Mouse (Mus musculus): ENCODE results near the gene Smok3b.
"Not testable (repeated sequence)": the region's sequence is repeated elsewhere in the genome, so short reads cannot be mapped to it uniquely, and the experiment has no call there.

Gene Smok3b

GRCm38 (mm10) chr5:138020961-138021479 is at the start of gene Smok3b, which contains the start of gene Smok3a:
TSS of gene Smok3b (plus strand) at chr5:138021429.
TSS of gene Smok3a (plus strand) at chr5:138021261.
- not testable (repeated sequence) for DNase-seq (ENCODE audit: extremely low spot score, low spot score)

GRCm38 (mm10) chr5:137973161-137973560 is 48.1 kb upstream of the Smok3b start:
- no peak for DNase-seq (ENCODE audit: extremely low spot score, low spot score)

GRCm38 (mm10) chr5:137973738-137974137 is 47.5 kb upstream of the Smok3b start:
- DNase-seq (ENCODE audit: extremely low spot score, low spot score): no peak

GRCm38 (mm10) chr5:137974724-137975123 is 46.5 kb upstream of the Smok3b start:
- no peak for DNase-seq (ENCODE audit: extremely low spot score, low spot score)

- no peak for DNase-seq (ENCODE audit: extremely low spot score, low spot score)
Measured at GRCm38 (mm10) chr5:137975434-137975833, 45.8 kb upstream of the Smok3b start.

- no peak for DNase-seq (ENCODE audit: extremely low spot score, low spot score)
Measured at GRCm38 (mm10) chr5:137977291-137977690, 43.9 kb upstream of the Smok3b start.

- no peak for DNase-seq (ENCODE audit: extremely low spot score, low spot score)
Measured at GRCm38 (mm10) chr5:137979081-137979480, 42.1 kb upstream of the Smok3b start.

- no peak for DNase-seq (ENCODE audit: extremely low spot score, low spot score)
Measured at GRCm38 (mm10) chr5:137981300-137981699, 39.9 kb upstream of the Smok3b start, which contains the start of gene Azgp1. TSS of gene Azgp1 (plus strand) at chr5:137981520.

GRCm38 (mm10) chr5:137986351-137986750 is 34.9 kb upstream of the Smok3b start:
- no peak for DNase-seq (ENCODE audit: extremely low spot score, low spot score)

GRCm38 (mm10) chr5:138009437-138009836 is 11.8 kb upstream of the Smok3b start:
- DNase-seq (ENCODE audit: extremely low spot score, low spot score): no peak

- no peak for DNase-seq (ENCODE audit: extremely low spot score, low spot score)
Measured at GRCm38 (mm10) chr5:138012382-138012781, 8.8 kb upstream of the Smok3b start.

GRCm38 (mm10) chr5:138016530-138016929 is 4.7 kb upstream of the Smok3b start:
- DNase-seq (ENCODE audit: extremely low spot score, low spot score): no peak

- DNase-seq (ENCODE audit: extremely low spot score, low spot score): no peak
Measured at GRCm38 (mm10) chr5:138016997-138017396, 4.2 kb upstream of the Smok3b start.

- not testable (repeated sequence) for DNase-seq (ENCODE audit: extremely low spot score, low spot score)
Measured at GRCm38 (mm10) chr5:138019577-138019976, 1.7 kb upstream of the Smok3b start.

- not testable (repeated sequence) for DNase-seq (ENCODE audit: extremely low spot score, low spot score)
Measured at GRCm38 (mm10) chr5:138052894-138053293, 31.7 kb downstream of the Smok3b start, which contains the start of gene Smok3c. TSS of gene Smok3c (plus strand) at chr5:138053194.

GRCm38 (mm10) chr5:138073803-138074202 is 52.6 kb downstream of the Smok3b start:
- DNase-seq (ENCODE audit: extremely low spot score, low spot score): no peak

GRCm38 (mm10) chr5:138075684-138076083 is 54.5 kb downstream of the Smok3b start:
- no peak for DNase-seq (ENCODE audit: extremely low spot score, low spot score)

- no peak for DNase-seq (ENCODE audit: extremely low spot score, low spot score)
Measured at GRCm38 (mm10) chr5:138076148-138076547, 54.9 kb downstream of the Smok3b start.

GRCm38 (mm10) chr5:138080456-138080855 is 59.2 kb downstream of the Smok3b start:
- DNase-seq (ENCODE audit: extremely low spot score, low spot score): no peak

GRCm38 (mm10) chr5:138081446-138081845 is 60.2 kb downstream of the Smok3b start:
- no peak for DNase-seq (ENCODE audit: extremely low spot score, low spot score)

GRCm38 (mm10) chr5:138083318-138083900 is 62.2 kb downstream of the Smok3b start:
- no peak for DNase-seq (ENCODE audit: extremely low spot score, low spot score)

GRCm38 (mm10) chr5:138083936-138084335 is 62.7 kb downstream of the Smok3b start:
- no peak for DNase-seq (ENCODE audit: extremely low spot score, low spot score)

GRCm38 (mm10) chr5:138084507-138084906 is 63.3 kb downstream of the Smok3b start:
- DNase-seq (ENCODE audit: extremely low spot score, low spot score): no peak
